8 mouse cellular contexts compared by ENCODE assay signal in genomic region chr2:31299266-31299665, GRCm38 (mm10). TPM values are rescaled to one million over a fixed set of nuclear protein-coding genes. Genes with fewer than 3 reads are reported as not detected.
DNase-seq lines count a peak whose midpoint lies in the region; ATAC-seq lines count a peak whose summit lies in the region.

No protein-coding gene starts in this region.

- H3K4me2 ChIP-seq in forebrain, embryonic 14.5 days (ENCODE audit: low read length): no peak overlapping the region

- H3K4me3 ChIP-seq in forebrain, embryonic 14.5 days (ENCODE audit: low read depth, low read length): no peak overlapping the region

- no peaks in the 10 kb centered on the region for H3K9me3 ChIP-seq in forebrain, embryonic 14.5 days (replicated peaks; ENCODE audit: control insufficient read depth, low read length)

- 0 out of 2 replicates have a peak, but pooled peaks cover 3% of the 10 kb centered on the region for H3K4me1 ChIP-seq in forebrain, embryonic 14.5 days (ENCODE audit: control insufficient read depth, insufficient read depth, low read length)

- intact Hi-C loops in left cerebral cortex, postnatal 14 days (cut with DNase I): loop anchor here (5.0 kb wide), 1 partner anchor 83 kb away; no protein-coding TSS in a partner anchor

- no peaks in the 10 kb centered on the region for H3K27me3 ChIP-seq in forebrain, embryonic 14.5 days (replicated peaks; ENCODE audit: control insufficient read depth, insufficient read depth, low read length)

- WGBS in forebrain, embryonic 14.5 days: 19% methylated on average over 4 of the region's 4 CpGs

- no peak for ATAC-seq in forebrain, embryonic 14.5 days
- ATAC-seq in megakaryocyte-erythroid progenitor cell, adult 5-6 weeks (replicated peaks; ENCODE audit: low FRiP score, low TSS enrichment, poor library complexity, severe bottlenecking): no peak
- no peak for ATAC-seq in megakaryocyte, adult 5-6 weeks (ENCODE audit: poor library complexity, severe bottlenecking)

- peak; percentile 56 to 72 for DNase-seq in left cerebral cortex, postnatal 14 days (ENCODE audit: low spot score in 2 of 2)
- no peak for DNase-seq in left cerebral cortex, adult 11 months (ENCODE audit: low spot score)
- DNase-seq in c-Kit-positive CD71-negative TER-119-negative erythroid progenitor cells, embryonic 14.5 days (ENCODE audit: low read depth): peak; percentile 60
- peak; percentile 91 for DNase-seq in forebrain, embryonic 14.5 days (ENCODE audit: low spot score)
- DNase-seq in lung, postnatal 14 days: peak; percentile 10
- peak; percentile 17 for DNase-seq in thymus, postnatal 25 days

- H3K36me3 ChIP-seq in forebrain, embryonic 14.5 days (ENCODE audit: control insufficient read depth, insufficient read depth, low read length): no peaks in the 10 kb centered on the region

- no peak overlapping the region for H3K27ac ChIP-seq in forebrain, embryonic 14.5 days (ENCODE audit: low read depth, low read length)

- H3K9ac ChIP-seq in forebrain, embryonic 14.5 days (ENCODE audit: low read length): no peak overlapping the region

RNA-seq across cellular contexts. Expression of gene Hmcn2, which starts 14.9 kb away (rescaled TPM):
- total RNA-seq in left cerebral cortex, postnatal 14 days (2021): under 1 TPM; 0.32 to 0.62 TPM
- polyA plus RNA-seq in forebrain, embryonic 14.5 days (2014; fragmentation: Nextera tagmentation; extraction: Ambion mirVana): 0.17 and 0.27 TPM in 2 replicates
- total RNA-seq in megakaryocyte-erythroid progenitor cell, adult 5-6 weeks (2014; fragmentation: Nextera tagmentation): 0.85 TPM in 1 of 2 replicates, not detected in the other
- total RNA-seq in megakaryocyte-erythroid progenitor cell, adult 5-6 weeks (2017): not detected in 2 replicates
- total RNA-seq in megakaryocyte, adult 5-6 weeks (2015): 0.02 TPM in 1 of 2 replicates, not detected in the other
- total RNA-seq in megakaryocyte, adult 5-6 weeks (2017): 0.26 TPM in 1 of 2 replicates, not detected in the other

RNA-seq across cellular contexts. Expression of gene Ncs1, which starts 53.6 kb away (rescaled TPM):
- 100 to 1,000 TPM; 159 to 160 TPM for total RNA-seq in left cerebral cortex, postnatal 14 days (2021)
- 95.2 and 109 TPM in 2 replicates for polyA plus RNA-seq in forebrain, embryonic 14.5 days (2014; fragmentation: Nextera tagmentation; extraction: Ambion mirVana)
- 1.5 and 1.7 TPM in 2 replicates for total RNA-seq in megakaryocyte-erythroid progenitor cell, adult 5-6 weeks (2014; fragmentation: Nextera tagmentation)
- total RNA-seq in megakaryocyte-erythroid progenitor cell, adult 5-6 weeks (2017): 0.99 and 1.6 TPM in 2 replicates
- 0.14 TPM in 1 of 2 replicates, not detected in the other for total RNA-seq in megakaryocyte, adult 5-6 weeks (2015)
- total RNA-seq in megakaryocyte, adult 5-6 weeks (2017): 0.15 and 0.37 TPM in 2 replicates

Comparison
In these comparisons a context has a peak if more than half of its experiments do, and no peak if none do; other contexts are left out.
1. RNA of gene Ncs1, which starts 53.6 kb away (total RNA-seq): 159 to 160 TPM in left cerebral cortex, postnatal 14 days; 0.99 to 1.7 TPM in megakaryocyte-erythroid progenitor cell, adult 5-6 weeks and 0.14 to 0.37 TPM in megakaryocyte, adult 5-6 weeks; every median in the first group is over 10 times any median in the second.